Mouse (Mus musculus) myocyte (in vitro differentiated cells): ENCODE results near the gene Ccin.

ENCODE experiments used
- E2F4 ChIP-seq: IDR thresholded peaks from one replicate; pipeline ENCODE4 v1.6.1; 2011; ENCODE audit warnings: mild to moderate bottlenecking, control low read depth, moderate library complexity; ENCODE audit not compliant: insufficient read depth
- MYOD1 ChIP-seq, 3 experiments: IDR thresholded peaks; one replicate each; pipeline ENCODE4 v1.6.1; 2011; ENCODE audit warnings: control low read depth in 2 of 3, low read depth in 2 of 3, mild to moderate bottlenecking in 2 of 3, moderate library complexity in 1 of 3; ENCODE audit not compliant: insufficient read length in 2 of 3, control insufficient read depth in 1 of 3
- MYOG ChIP-seq, 3 experiments: IDR thresholded peaks; one replicate each; pipeline ENCODE4 v1.6.1; 2011; ENCODE audit warnings: control low read depth in 2 of 3, low read depth in 2 of 3, mild to moderate bottlenecking in 2 of 3; ENCODE audit not compliant: insufficient read length in 2 of 3, control insufficient read depth in 1 of 3, insufficient read depth in 1 of 3
- POLR2A ChIP-seq: IDR thresholded peaks from one replicate; pipeline ENCODE4 v1.6.1; 2011; ENCODE audit warnings: low read depth, mild to moderate bottlenecking, control low read depth, moderate library complexity; ENCODE audit not compliant: insufficient read length
- SRF ChIP-seq: IDR thresholded peaks from one replicate; pipeline ENCODE4 v1.6.1; 2011; ENCODE audit warnings: low read depth; ENCODE audit not compliant: control insufficient read depth, insufficient read length
- USF1 ChIP-seq: IDR thresholded peaks from one replicate; pipeline ENCODE4 v1.6.1; 2011; ENCODE audit warnings: low read depth, mild to moderate bottlenecking, control low read depth, moderate library complexity

- TF ChIP-seq E2F4 (no peak), POLR2A (no peak), MYOG (IDR thresholded peaks at IDR 0.05; ENCODE audit: control insufficient read depth in 1 of 3, insufficient read depth in 1 of 3, insufficient read length in 2 of 3, low read depth in 2 of 3) (no peak), USF1 (no peak), MYOD1 (IDR thresholded peaks at IDR 0.05; ENCODE audit: control insufficient read depth in 1 of 3, insufficient read length in 2 of 3, low read depth in 2 of 3) (no peak), SRF (no peak)
These were observed 17.3 kb upstream of the Ccin start for GRCm38 (mm10) chr4:43965856-43966535.
